ENCODE assay signal across 11 mouse cellular contexts in the genomic region with DNA sequence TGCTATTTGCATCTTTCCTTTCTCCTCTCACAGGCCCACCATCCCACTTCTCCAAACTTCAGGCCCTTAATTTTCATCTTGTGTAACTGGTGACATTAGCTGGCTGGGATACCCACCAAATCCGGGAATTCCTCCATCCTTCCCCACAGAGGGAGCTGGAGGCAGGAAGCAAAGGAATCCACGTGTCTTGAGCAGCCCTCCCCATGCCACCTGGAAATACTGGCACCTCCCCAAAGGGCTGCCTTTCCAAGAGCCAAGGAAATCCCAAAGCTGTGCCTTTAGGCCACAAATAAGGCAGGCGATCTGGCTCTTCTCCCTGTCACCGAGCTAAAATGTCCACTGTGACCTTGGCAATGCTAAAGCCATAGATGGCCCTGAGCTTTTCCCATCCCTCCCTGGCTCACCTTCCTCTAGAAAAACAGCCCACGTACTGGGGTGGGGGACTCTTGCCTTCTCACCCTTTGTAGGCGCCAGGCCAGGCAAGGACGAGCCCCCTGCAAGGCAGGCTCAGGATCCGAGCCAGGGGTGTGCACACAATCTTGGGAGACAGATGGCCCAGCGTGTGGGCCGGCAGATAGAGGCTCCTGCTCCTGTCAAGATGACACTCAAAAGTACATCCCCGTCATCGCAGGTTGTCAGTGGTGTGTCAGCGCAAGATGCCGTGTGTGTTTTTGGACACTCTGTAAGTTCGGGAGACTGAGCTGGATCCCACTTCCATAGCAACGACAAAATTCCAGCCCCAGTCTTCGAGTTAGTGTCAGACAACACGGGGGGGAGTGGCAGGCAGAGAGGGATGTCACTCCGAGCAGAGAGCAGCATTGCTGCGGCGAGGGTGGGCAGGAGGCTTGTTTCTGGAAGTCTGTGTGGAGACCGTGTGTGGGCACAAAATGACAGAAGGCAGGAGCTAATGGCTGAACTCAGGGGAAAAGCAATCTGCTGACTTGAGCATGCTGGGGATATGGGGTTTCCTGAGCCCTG.
DNase-seq lines count a peak whose midpoint lies in the region; ATAC-seq lines count a peak whose summit lies in the region.
"Had no signal": no experiment of that assay in that cellular context is flagged by ENCODE, and none has a peak within 500 bp of the region (broad histone marks: within the 10 kb centered on the region; RNA-seq: fewer than 3 reads in every experiment).

No protein-coding gene starts in this region.

- 0 out of 2 replicates have a peak, but pooled peaks cover 4% of the 10 kb centered on the region for H3K4me1 ChIP-seq in forebrain, embryonic 13.5 days
- H3K4me1 ChIP-seq in forebrain, embryonic 12.5 days, result no peaks in the 10 kb centered on the region

- no peaks in the 10 kb centered on the region for H3K9me3 ChIP-seq in forebrain, embryonic 13.5 days (replicated peaks)
- no peaks in the 10 kb centered on the region for H3K9me3 ChIP-seq in forebrain, embryonic 12.5 days
- H3K9me3 ChIP-seq: embryonic facial prominence, embryonic 13.5 days; hindbrain, embryonic 12.5 days had no signal

- WGBS in forebrain, embryonic 13.5 days, result 69% methylated on average over 22 of the region's 22 CpGs
- WGBS in forebrain, embryonic 12.5 days, result 78% methylated on average over 22 of the region's 22 CpGs

- peak; percentile 23 to 39 for DNase-seq in frontal cortex, postnatal 25 days (ENCODE audit: low spot score in 2 of 2)
- DNase-seq in left cerebral cortex, adult 9 months (ENCODE audit: low spot score in 2 of 2), result peak; percentile 33 to 53
- DNase-seq in kidney, adult 8-10 months, result no peak
- no peak for DNase-seq in kidney, postnatal 4 days
- DNase-seq in spleen, postnatal 14 days (ENCODE audit: low spot score in 2 of 2), result no peak

- no peak overlapping the region for H3K4me3 ChIP-seq in forebrain, embryonic 13.5 days
- H3K4me3 ChIP-seq in forebrain, embryonic 12.5 days (replicated peaks), result no peak overlapping the region
- H3K4me3 ChIP-seq: embryonic facial prominence, embryonic 13.5 days; hindbrain, embryonic 12.5 days had no signal

- H3K36me3 ChIP-seq in forebrain, embryonic 13.5 days (ENCODE audit: poor library complexity, severe bottlenecking), result no peaks in the 10 kb centered on the region
- no peaks in the 10 kb centered on the region for H3K36me3 ChIP-seq in forebrain, embryonic 12.5 days (replicated peaks)
- H3K36me3 ChIP-seq: embryonic facial prominence, embryonic 13.5 days; hindbrain, embryonic 12.5 days had no signal

- H3K9ac ChIP-seq in forebrain, embryonic 13.5 days, result no peak overlapping the region
- no peak overlapping the region for H3K9ac ChIP-seq in forebrain, embryonic 12.5 days
- H3K9ac ChIP-seq: embryonic facial prominence, embryonic 13.5 days; hindbrain, embryonic 12.5 days had no signal

- no peak overlapping the region; the same call in 1 of the 2 replicates for H3K27ac ChIP-seq in forebrain, embryonic 13.5 days
- no peak overlapping the region for H3K27ac ChIP-seq in forebrain, embryonic 12.5 days
- H3K27ac ChIP-seq: embryonic facial prominence, embryonic 13.5 days; hindbrain, embryonic 12.5 days had no signal

- H3K27me3 ChIP-seq in forebrain, embryonic 13.5 days, result no peaks in the 10 kb centered on the region
- H3K27me3 ChIP-seq in forebrain, embryonic 12.5 days, result no peaks in the 10 kb centered on the region
- H3K27me3 ChIP-seq: embryonic facial prominence, embryonic 13.5 days; hindbrain, embryonic 12.5 days had no signal

- no peak overlapping the region for H3K4me2 ChIP-seq in forebrain, embryonic 13.5 days
- no peak overlapping the region for H3K4me2 ChIP-seq in forebrain, embryonic 12.5 days
- H3K4me2 ChIP-seq: embryonic facial prominence, embryonic 13.5 days; hindbrain, embryonic 12.5 days had no signal

- ATAC-seq in forebrain, embryonic 13.5 days, result peak; percentile 89
- ATAC-seq in forebrain, embryonic 12.5 days (ENCODE audit: low FRiP score), result no peak
- peak; percentile 83 for ATAC-seq in cerebellum, adult (ENCODE audit: insufficient number of reproducible peaks, low FRiP score, low TSS enrichment)
- ATAC-seq: midbrain, embryonic 16.5 days had no signal

Comparison
In these comparisons a context has a peak if more than half of its experiments do, and no peak if none do; other contexts are left out.
1. DNase-seq: peak in frontal cortex, postnatal 25 days (2 of 2) and left cerebral cortex, adult 9 months (2 of 2); none in kidney, adult 8-10 months (0 of 2), kidney, postnatal 4 days (0 of 2) and spleen, postnatal 14 days (0 of 2).